Mouse (Mus musculus): ENCODE measurements around the gene Cux1. TPM values are rescaled to one million over a fixed set of nuclear protein-coding genes. Genes with fewer than 3 reads are reported as not detected.

Gene Cux1
- polyA plus RNA-seq, 1 experiment from 2014 or later = 67.7 TPM

- 91% methylated on average over 4 of the region's 4 CpGs for WGBS
- H3K4me3 ChIP-seq = no peak overlapping the region
- DNase-seq (ENCODE audit: low spot score) = no peak
- no peak overlapping the region for H3K27ac ChIP-seq
- peaks cover 29% of the 10 kb centered on the region for H3K36me3 ChIP-seq
- no peaks in the 10 kb centered on the region for H3K9me3 ChIP-seq (replicated peaks)
- no peaks in the 10 kb centered on the region for H3K27me3 ChIP-seq (ENCODE audit: low read depth, poor library complexity, severe bottlenecking)
- H3K4me1 ChIP-seq = peaks cover 11% of the 10 kb centered on the region; the same call in 1 of the 2 replicates
These were observed 297.4 kb downstream of the Cux1 start for GRCm38 (mm10) chr5:136269937-136270336.

GRCm38 (mm10) chr5:136266077-136266476 is 301.2 kb downstream of the Cux1 start:
- Histone ChIP-seq H3K4me1 (peaks cover 11% of the 10 kb centered on the region; the same call in 1 of the 2 replicates), H3K9me3 (replicated peaks) (no peaks in the 10 kb centered on the region), H3K4me3 (no peak overlapping the region), H3K27ac (no peak overlapping the region), H3K27me3 (ENCODE audit: low read depth, poor library complexity, severe bottlenecking) (no peaks in the 10 kb centered on the region), H3K36me3 (peaks cover 4% of the 10 kb centered on the region; the same call in 1 of the 2 replicates)
- DNase-seq (ENCODE audit: low spot score) = no peak
- 82% methylated on average over 7 of the region's 7 CpGs for WGBS

DNA sequence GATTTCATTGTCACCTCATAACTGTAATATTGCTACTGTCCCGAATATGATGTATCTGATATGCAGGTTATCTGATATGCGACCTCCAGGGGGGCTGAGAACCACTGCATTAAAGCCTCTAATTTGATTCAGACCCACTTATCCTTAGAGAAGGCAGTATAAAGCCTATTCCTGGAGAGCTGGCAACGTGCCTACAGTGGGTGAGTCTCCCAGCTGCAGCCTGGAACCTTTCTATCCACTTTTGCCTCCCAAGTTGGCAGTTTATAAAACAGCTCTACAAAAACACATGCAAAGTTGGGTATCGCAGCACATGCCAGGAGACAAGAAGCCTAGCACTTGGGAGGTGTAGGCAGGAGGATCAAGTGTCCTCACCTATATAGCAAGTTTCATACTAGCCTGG is 303.9 kb downstream of the Cux1 start:
- H3K36me3 ChIP-seq = no peaks in the 10 kb centered on the region
- 89% methylated on average over 4 of the region's 4 CpGs for WGBS
- no peak overlapping the region for H3K4me3 ChIP-seq
- peaks cover 13% of the 10 kb centered on the region for H3K4me1 ChIP-seq
- H3K9me3 ChIP-seq (replicated peaks) = no peaks in the 10 kb centered on the region
- no peak for DNase-seq (ENCODE audit: low spot score)
- no peak overlapping the region for H3K27ac ChIP-seq
- no peaks in the 10 kb centered on the region for H3K27me3 ChIP-seq (ENCODE audit: low read depth, poor library complexity, severe bottlenecking)

- no peaks in the 10 kb centered on the region; the same call in 1 of the 2 replicates for H3K36me3 ChIP-seq
- H3K9me3 ChIP-seq (replicated peaks) = no peaks in the 10 kb centered on the region
- H3K27ac ChIP-seq = peak overlapping the region; percentile 46
- peak; percentile 87 for DNase-seq (ENCODE audit: low spot score)
- H3K27me3 ChIP-seq (ENCODE audit: low read depth, poor library complexity, severe bottlenecking) = no peaks in the 10 kb centered on the region
- H3K4me3 ChIP-seq = no peak overlapping the region
- 37% methylated on average over 6 of the region's 6 CpGs for WGBS
- peaks cover 11% of the 10 kb centered on the region for H3K4me1 ChIP-seq
These were observed 308.4 kb downstream of the Cux1 start for GRCm38 (mm10) chr5:136258919-136259318.

GRCm38 (mm10) chr5:136252899-136253298 is 314.4 kb downstream of the Cux1 start:
- H3K36me3 ChIP-seq = peaks cover 10% of the 10 kb centered on the region
- no peak overlapping the region for H3K27ac ChIP-seq
- 14% methylated on average over 17 of the region's 17 CpGs for WGBS
- no peaks in the 10 kb centered on the region for H3K27me3 ChIP-seq (ENCODE audit: low read depth, poor library complexity, severe bottlenecking)
- H3K4me3 ChIP-seq = no peak overlapping the region
- H3K4me1 ChIP-seq = peaks cover 10% of the 10 kb centered on the region; the same call in 1 of the 2 replicates
- H3K9me3 ChIP-seq (replicated peaks) = no peaks in the 10 kb centered on the region
- DNase-seq (ENCODE audit: low spot score) = peak; percentile 89

- H3K9me3 ChIP-seq (replicated peaks) = no peaks in the 10 kb centered on the region
- no peak overlapping the region for H3K4me3 ChIP-seq
- WGBS = 51% methylated on average over 7 of the region's 7 CpGs
- no peaks in the 10 kb centered on the region for H3K27me3 ChIP-seq (ENCODE audit: low read depth, poor library complexity, severe bottlenecking)
- H3K36me3 ChIP-seq = peaks cover 10% of the 10 kb centered on the region
- no peak overlapping the region for H3K27ac ChIP-seq
- DNase-seq (ENCODE audit: low spot score) = peak; percentile 45
- H3K4me1 ChIP-seq = peaks cover 15% of the 10 kb centered on the region
These were observed 316.3 kb downstream of the Cux1 start for GRCm38 (mm10) chr5:136251004-136251403.

DNA sequence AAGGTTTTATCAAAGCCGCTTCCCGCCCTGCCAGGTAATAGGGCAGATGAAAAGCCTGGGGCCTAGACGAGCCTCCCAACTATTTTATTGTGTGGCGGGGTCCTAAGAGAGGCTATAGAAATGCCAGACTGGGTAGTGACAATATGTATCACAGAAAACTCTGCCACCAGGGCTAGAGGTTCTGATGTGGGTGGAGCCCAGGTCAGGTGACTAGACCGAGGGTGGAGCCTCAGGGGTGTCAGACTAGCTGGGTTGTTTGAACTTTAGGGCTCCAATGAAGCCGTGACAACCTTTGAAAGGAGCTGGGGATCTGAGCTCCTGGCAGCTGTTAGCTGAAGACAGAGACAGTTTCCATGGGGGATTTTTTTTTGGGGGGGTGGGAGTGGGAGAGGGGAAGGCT is 318.8 kb downstream of the Cux1 start:
- WGBS = 60% methylated on average over 6 of the region's 6 CpGs

DNA sequence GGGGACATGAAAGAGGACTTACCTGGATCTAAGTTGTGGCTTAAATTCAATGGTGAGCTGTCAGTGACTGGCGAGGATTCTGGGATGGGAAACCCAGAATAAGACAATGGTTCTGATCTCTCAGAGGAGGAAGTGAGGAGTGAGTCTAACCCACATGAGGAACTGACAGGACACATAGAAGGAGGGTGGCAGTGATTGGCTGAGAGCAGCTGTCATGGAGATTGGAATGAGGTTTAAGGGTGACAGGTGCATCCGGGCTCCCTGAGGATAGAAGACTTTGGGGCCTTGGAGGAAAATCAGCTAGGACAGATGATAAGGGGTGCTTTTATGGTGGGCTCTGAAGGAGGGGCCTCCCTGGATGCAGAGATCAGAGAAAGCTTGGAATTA is 320.8 kb downstream of the Cux1 start, which contains the start of gene Sh2b2:
Sh2b2 (minus strand) TSS at position 105 of the 387 bp plus-strand sequence.
- Histone ChIP-seq H3K36me3 (peaks cover 8% of the 10 kb centered on the region), H3K27me3 (ENCODE audit: low read depth, poor library complexity, severe bottlenecking) (no peaks in the 10 kb centered on the region), H3K4me3 (peak within 1 kb of the TSS; percentile 72), H3K27ac (peak within 1 kb of the TSS; percentile 88), H3K4me1 (peaks cover 43% of the 10 kb centered on the region), H3K9me3 (replicated peaks) (no peaks in the 10 kb centered on the region)
- 88% methylated on average over 2 of the region's 2 CpGs for WGBS
- DNase-seq (ENCODE audit: low spot score) = no peak

More for the DNA sequence above, 318.8 kb downstream of the Cux1 start:
- no peaks in the 10 kb centered on the region for H3K27me3 ChIP-seq (ENCODE audit: low read depth, poor library complexity, severe bottlenecking)
- no peak for DNase-seq (ENCODE audit: low spot score)
- peaks cover 35% of the 10 kb centered on the region for H3K4me1 ChIP-seq
- H3K36me3 ChIP-seq = peaks cover 10% of the 10 kb centered on the region
- H3K9me3 ChIP-seq (replicated peaks) = no peaks in the 10 kb centered on the region
- H3K27ac ChIP-seq = 0 out of 2 replicates have a peak overlapping the region, but pooled peaks have one; percentile 30
- no peak overlapping the region for H3K4me3 ChIP-seq

DNA sequence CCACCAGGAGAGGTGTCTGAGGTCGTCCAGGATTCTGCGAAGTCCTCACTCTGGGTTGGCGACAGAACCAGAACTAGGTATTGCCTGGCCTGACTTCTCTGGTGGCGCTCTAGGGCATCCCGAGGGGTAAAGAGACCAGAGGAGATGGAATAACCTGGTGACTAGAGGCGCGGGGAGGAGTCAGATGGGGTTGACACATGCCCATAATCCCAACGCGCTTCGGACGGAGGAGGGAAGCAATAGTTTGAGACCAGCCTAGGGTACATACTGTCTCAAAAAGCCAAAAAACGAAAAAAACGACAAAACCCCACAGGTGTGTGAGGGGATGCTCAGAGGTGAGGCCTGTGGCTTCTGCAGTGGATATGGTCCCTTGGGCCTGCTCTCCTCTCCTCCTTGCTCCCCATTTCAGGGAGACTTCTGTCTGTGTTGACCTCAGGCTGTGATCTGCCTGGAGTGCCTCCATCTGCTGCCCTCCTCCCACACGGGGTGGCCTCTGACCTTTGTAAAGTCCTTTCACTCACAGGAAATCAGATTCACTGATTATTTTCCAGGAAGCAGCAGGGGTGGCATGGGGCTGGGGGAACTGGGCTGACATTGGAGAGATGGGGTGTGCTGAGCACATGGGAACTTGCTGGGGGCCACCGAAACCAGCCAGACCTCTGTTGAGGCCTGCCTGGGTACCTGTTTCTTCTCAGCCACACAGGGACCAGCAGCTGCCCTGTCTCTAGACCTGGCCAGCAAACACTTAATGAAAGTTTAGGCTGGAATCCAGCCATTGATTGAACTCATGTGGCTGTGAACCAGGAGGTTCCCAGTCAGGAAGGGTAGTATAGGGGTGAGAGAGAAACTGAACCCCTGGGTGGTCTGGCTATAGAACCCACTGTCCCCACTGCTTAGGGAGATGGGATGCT is 321.5 kb downstream of the Cux1 start:
- no peaks in the 10 kb centered on the region for H3K9me3 ChIP-seq (replicated peaks)
- H3K36me3 ChIP-seq = peaks cover 6% of the 10 kb centered on the region
- H3K27ac ChIP-seq = peak overlapping the region; percentile 88
- no peaks in the 10 kb centered on the region for H3K27me3 ChIP-seq (ENCODE audit: low read depth, poor library complexity, severe bottlenecking)
- H3K4me1 ChIP-seq = peaks cover 44% of the 10 kb centered on the region
- 10% methylated on average over 15 of the region's 15 CpGs for WGBS
- DNase-seq (ENCODE audit: low spot score) = no peak
- peak overlapping the region; percentile 72 for H3K4me3 ChIP-seq

DNA sequence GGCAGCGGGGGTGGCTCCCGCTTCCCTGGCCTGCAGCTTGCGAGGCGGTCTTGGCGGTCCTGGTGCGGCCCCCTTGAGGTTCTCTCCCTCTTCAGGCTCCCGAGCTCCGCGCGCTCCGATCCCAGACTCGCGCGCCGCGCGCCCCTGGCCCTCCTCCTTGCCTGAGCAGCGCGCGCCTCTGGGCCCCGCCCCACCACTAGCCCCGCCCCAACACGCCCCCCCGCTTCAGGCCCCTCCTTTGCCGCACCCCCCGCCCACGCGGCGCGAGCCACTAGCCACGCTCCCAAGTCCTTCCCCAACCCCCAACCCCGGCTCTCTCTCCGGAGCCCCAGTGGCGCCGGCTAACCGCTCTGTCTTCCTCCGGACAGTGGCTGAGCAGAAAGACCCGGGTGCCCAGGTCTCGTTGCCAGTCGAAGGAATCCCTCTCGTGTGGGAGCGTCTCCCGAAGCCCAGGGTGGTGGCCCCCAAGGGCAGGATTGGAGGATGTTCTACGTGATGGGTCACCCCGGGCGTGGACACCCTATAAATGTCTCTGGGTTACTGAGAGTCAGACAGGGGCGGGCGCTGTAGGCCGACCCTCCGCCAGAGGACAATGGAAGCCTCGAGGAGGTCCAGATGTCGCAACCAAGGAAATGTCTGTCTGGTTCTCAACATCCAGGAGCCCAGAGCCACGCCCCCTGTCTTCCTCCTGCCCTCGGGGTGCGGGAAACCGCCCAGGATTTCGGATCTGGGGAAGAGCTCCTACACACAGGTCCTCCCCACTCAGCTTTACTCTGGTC is 322.3 kb downstream of the Cux1 start:
- H3K27me3 ChIP-seq (ENCODE audit: low read depth, poor library complexity, severe bottlenecking) = no peaks in the 10 kb centered on the region
- no peaks in the 10 kb centered on the region for H3K9me3 ChIP-seq (replicated peaks)
- under 1% methylated on average over 57 of the region's 57 CpGs for WGBS
- H3K27ac ChIP-seq = peak overlapping the region; percentile 88
- peak overlapping the region; percentile 72 for H3K4me3 ChIP-seq
- H3K4me1 ChIP-seq = peaks cover 51% of the 10 kb centered on the region
- peak; percentile 92 for DNase-seq (ENCODE audit: low spot score)
- peaks cover under 1% of the 10 kb centered on the region; the same call in 1 of the 2 replicates for H3K36me3 ChIP-seq

GRCm38 (mm10) chr5:136243851-136244761 is 323.2 kb downstream of the Cux1 start:
- DNase-seq (ENCODE audit: low spot score) = peak; percentile 75
- peak overlapping the region; percentile 72 for H3K4me3 ChIP-seq
- H3K27ac ChIP-seq = peak overlapping the region; percentile 88
- H3K36me3 ChIP-seq = no peaks in the 10 kb centered on the region
- no peaks in the 10 kb centered on the region for H3K9me3 ChIP-seq (replicated peaks)
- under 1% methylated on average over 67 of the region's 67 CpGs for whole genome bisulfite sequencing
- H3K27me3 ChIP-seq (ENCODE audit: low read depth, poor library complexity, severe bottlenecking) = no peaks in the 10 kb centered on the region
- peaks cover 51% of the 10 kb centered on the region for H3K4me1 ChIP-seq

DNA sequence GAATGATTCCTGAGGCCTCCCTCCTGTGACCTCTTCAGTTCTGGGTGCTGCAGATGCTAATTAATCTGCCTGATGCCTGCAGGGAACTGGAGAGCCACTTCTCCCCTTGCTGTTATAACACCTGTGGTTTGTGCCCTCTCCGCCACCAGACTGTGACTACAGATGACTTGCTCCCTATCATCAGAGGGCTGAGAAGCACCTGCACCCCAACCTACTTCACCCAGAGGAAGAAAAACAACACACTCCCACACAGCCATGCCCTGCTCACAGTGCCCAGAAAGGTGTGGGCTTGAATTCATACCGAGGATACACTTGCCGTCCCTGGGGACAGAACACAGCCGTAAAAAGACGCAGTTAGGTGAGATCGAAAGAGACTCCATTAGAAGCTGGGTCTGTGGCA is 326.1 kb downstream of the Cux1 start:
- Histone ChIP-seq H3K4me3 (no peak overlapping the region), H3K27ac (no peak overlapping the region), H3K4me1 (peaks cover 59% of the 10 kb centered on the region), H3K36me3 (no peaks in the 10 kb centered on the region), H3K9me3 (replicated peaks) (no peaks in the 10 kb centered on the region), H3K27me3 (ENCODE audit: low read depth, poor library complexity, severe bottlenecking) (no peaks in the 10 kb centered on the region)
- WGBS = 82% methylated on average over 6 of the region's 6 CpGs
- no peak for DNase-seq (ENCODE audit: low spot score)

All from limb, embryonic 10.5 days (tissue).